Mouse (Mus musculus): Measurements from ENCODE around the gene Mdfic.

Mdfic gene

GRCm38 (mm10) chr6:15792680-15793601 lies 72.5 kb downstream of the Mdfic start:
- peak; percentile 45 for DNase-seq (ENCODE audit: inconsistent ontology term)

GRCm38 (mm10) chr6:15793602-15794345 lies 73.3 kb downstream of the Mdfic start:
- peak; percentile 47 for DNase-seq (ENCODE audit: inconsistent ontology term)

- no peak for DNase-seq (ENCODE audit: inconsistent ontology term)
These were observed 74.3 kb downstream of the Mdfic start for GRCm38 (mm10) chr6:15794801-15795200.

GRCm38 (mm10) chr6:15807382-15807781 lies 86.9 kb downstream of the Mdfic start:
- no peak for DNase-seq (ENCODE audit: inconsistent ontology term)

GRCm38 (mm10) chr6:15825236-15825635 lies 104.8 kb downstream of the Mdfic start:
- DNase-seq (ENCODE audit: inconsistent ontology term), result no peak

GRCm38 (mm10) chr6:15829812-15830211 lies 109.4 kb downstream of the Mdfic start:
- DNase-seq (ENCODE audit: inconsistent ontology term), result peak; percentile 22

- DNase-seq (ENCODE audit: inconsistent ontology term), result no peak
These were observed 110.2 kb downstream of the Mdfic start for GRCm38 (mm10) chr6:15830651-15831050.

GRCm38 (mm10) chr6:15837695-15838094 lies 117.2 kb downstream of the Mdfic start:
- no peak for DNase-seq (ENCODE audit: inconsistent ontology term)

GRCm38 (mm10) chr6:15839831-15840230 lies 119.4 kb downstream of the Mdfic start:
- no peak for DNase-seq (ENCODE audit: inconsistent ontology term)

- no peak for DNase-seq (ENCODE audit: inconsistent ontology term)
These were observed 120.0 kb downstream of the Mdfic start for GRCm38 (mm10) chr6:15840429-15840828.

- DNase-seq (ENCODE audit: inconsistent ontology term), result no peak
These were observed 121.2 kb downstream of the Mdfic start for GRCm38 (mm10) chr6:15841476-15842209.

GRCm38 (mm10) chr6:15843295-15843694 lies 122.8 kb downstream of the Mdfic start:
- no peak for DNase-seq (ENCODE audit: inconsistent ontology term)

GRCm38 (mm10) chr6:15845711-15846342 lies 125.4 kb downstream of the Mdfic start:
- DNase-seq (ENCODE audit: inconsistent ontology term), result no peak
